Mouse (Mus musculus) hindlimb bud, embryonic 11.5 days (tissue): ENCODE results near the gene Rab34.

Experiments
- DNase-seq: peaks from one replicate; pipeline ENCODE4 v3.0.0-alpha.2; 2012; ENCODE audit warnings: low read depth, low spot score; ENCODE audit errors: extremely low spot score

Gene Rab34

GRCm38 (mm10) chr11:78188331-78189233 is at the start of gene Rab34:
TSS of gene Rab34 (plus strand) at chr11:78188430.
- DNase-seq = no peak

GRCm38 (mm10) chr11:78140665-78141064 is 47.6 kb upstream of the Rab34 start:
- DNase-seq = no peak

GRCm38 (mm10) chr11:78143520-78143919 is 44.7 kb upstream of the Rab34 start:
- no peak for DNase-seq

GRCm38 (mm10) chr11:78146168-78146567 is 42.1 kb upstream of the Rab34 start:
- DNase-seq = no peak

GRCm38 (mm10) chr11:78146707-78147543 is 41.3 kb upstream of the Rab34 start:
- DNase-seq = no peak

- no peak for DNase-seq
These were observed 37.1 kb upstream of the Rab34 start for GRCm38 (mm10) chr11:78151161-78151560.

- no peak for DNase-seq
These were observed 35.7 kb upstream of the Rab34 start for GRCm38 (mm10) chr11:78152299-78153231.

- DNase-seq = no peak
These were observed 34.5 kb upstream of the Rab34 start for GRCm38 (mm10) chr11:78153778-78154177.

GRCm38 (mm10) chr11:78155674-78156073 is 32.6 kb upstream of the Rab34 start:
- no peak for DNase-seq

- DNase-seq = no peak
These were observed 32.0 kb upstream of the Rab34 start for GRCm38 (mm10) chr11:78156156-78156699.

- peak; percentile 88 for DNase-seq
These were observed 29.1 kb upstream of the Rab34 start for GRCm38 (mm10) chr11:78159096-78159495.

GRCm38 (mm10) chr11:78159557-78159956 is 28.7 kb upstream of the Rab34 start:
- no peak for DNase-seq

GRCm38 (mm10) chr11:78160171-78160570 is 28.1 kb upstream of the Rab34 start:
- DNase-seq = no peak

GRCm38 (mm10) chr11:78160675-78161074 is 27.6 kb upstream of the Rab34 start:
- no peak for DNase-seq

- DNase-seq = no peak
These were observed 27.1 kb upstream of the Rab34 start for GRCm38 (mm10) chr11:78161169-78161568.

- DNase-seq = no peak
These were observed 26.3 kb upstream of the Rab34 start for GRCm38 (mm10) chr11:78161968-78162367.

GRCm38 (mm10) chr11:78162504-78162903 is 25.7 kb upstream of the Rab34 start:
- no peak for DNase-seq

- no peak for DNase-seq
These were observed 25.2 kb upstream of the Rab34 start for GRCm38 (mm10) chr11:78163045-78163444.

- no peak for DNase-seq
These were observed 24.3 kb upstream of the Rab34 start for GRCm38 (mm10) chr11:78163681-78164603.

- DNase-seq = no peak
These were observed 23.7 kb upstream of the Rab34 start for GRCm38 (mm10) chr11:78164604-78164923.
